Mouse (Mus musculus) forebrain, embryonic 10.5 days (tissue): Measurements from ENCODE around the gene Atad1. TPM values are rescaled to one million over a fixed set of nuclear protein-coding genes. Genes with fewer than 3 reads are reported as not detected.

ENCODE experiments used
- DNase-seq: peaks from one replicate; pipeline ENCODE4 v3.0.0-alpha.2; 2017; ENCODE audit warnings: low spot score; ENCODE audit errors: extremely low spot score
- H3K27ac ChIP-seq: fragments of 300-500 bp; sonication (generic); 2 replicates; pipeline ENCODE4 v1.5.1; 2016; ENCODE audit warnings: mild to moderate bottlenecking
- H3K27me3 ChIP-seq: fragments of 300-500 bp; sonication (generic); 2 replicates; pipeline ENCODE4 v1.6.1; 2016; ENCODE audit warnings: mild to moderate bottlenecking; ENCODE audit not compliant: poor library complexity, severe bottlenecking
- H3K36me3 ChIP-seq: fragments of 300-500 bp; sonication (generic); replicated peaks from 2 replicates; pipeline ENCODE4 v1.6.1; 2016; ENCODE audit warnings: mild to moderate bottlenecking, moderate library complexity
- H3K4me1 ChIP-seq: fragments of 300-500 bp; sonication (generic); 2 replicates; pipeline ENCODE4 v1.6.1; 2016
- H3K4me3 ChIP-seq: fragments of 300-500 bp; sonication (generic); 2 replicates; pipeline ENCODE4 v1.5.1; 2016; ENCODE audit warnings: mild to moderate bottlenecking, moderate library complexity
- H3K9me3 ChIP-seq: fragments of 300-500 bp; sonication (generic); 2 replicates; pipeline ENCODE4 v1.6.1; 2016; ENCODE audit warnings: mild to moderate bottlenecking, moderate library complexity
- WGBS: fragments of 180-500 bp; shearing (Covaris S2); methylation state at CpG from one replicate; pipeline ENCODE4 v1.1.7; 2016; 5-methylcytosine and 5-hydroxymethylcytosine counted together
- polyA plus RNA-seq: library from polyadenylated mRNA; unstranded; fragments of >200 nt; fragmentation: Nextera tagmentation; extraction: Ambion mirVana; gene quantifications from 2 replicates; pipeline ENCODE4 v1.2.1, GENCODE M21; 2016

The Atad1 gene
- polyA plus RNA-seq, 1 experiment from 2014 or later = 81.1 TPM

GRCm38 (mm10) chr19:32648019-32648571, 91.5 kb downstream of the Atad1 start:
- 24% methylated on average over 10 of the region's 10 CpGs for WGBS
- peaks cover 4% of the 10 kb centered on the region for H3K9me3 ChIP-seq
- no peaks in the 10 kb centered on the region for H3K36me3 ChIP-seq
- peaks cover 11% of the 10 kb centered on the region for H3K4me1 ChIP-seq
- DNase-seq = peak; percentile 29
- H3K4me3 ChIP-seq = no peak overlapping the region; the same call in 1 of the 2 replicates
- H3K27ac ChIP-seq = 0 out of 2 replicates have a peak overlapping the region, but pooled peaks have one; percentile 21
- no peaks in the 10 kb centered on the region for H3K27me3 ChIP-seq

- H3K27ac ChIP-seq = no peak overlapping the region
- H3K4me3 ChIP-seq = no peak overlapping the region
- H3K9me3 ChIP-seq = peaks cover 4% of the 10 kb centered on the region
- DNase-seq = no peak
- H3K27me3 ChIP-seq = no peaks in the 10 kb centered on the region
- WGBS = 93% methylated on average over 3 of the region's 3 CpGs
- peaks cover 16% of the 10 kb centered on the region for H3K4me1 ChIP-seq
- H3K36me3 ChIP-seq = no peaks in the 10 kb centered on the region
These were observed 93.2 kb downstream of the Atad1 start for GRCm38 (mm10) chr19:32646382-32646781.

GRCm38 (mm10) chr19:32645939-32646338, 93.6 kb downstream of the Atad1 start:
- H3K27ac ChIP-seq = no peak overlapping the region
- H3K36me3 ChIP-seq = no peaks in the 10 kb centered on the region
- H3K4me3 ChIP-seq = no peak overlapping the region
- peaks cover 19% of the 10 kb centered on the region for H3K4me1 ChIP-seq
- no peak for DNase-seq
- peaks cover 4% of the 10 kb centered on the region for H3K9me3 ChIP-seq
- 94% methylated on average over 7 of the region's 7 CpGs for WGBS
- H3K27me3 ChIP-seq = no peaks in the 10 kb centered on the region

GRCm38 (mm10) chr19:32643642-32644041, 95.9 kb downstream of the Atad1 start:
- H3K4me3 ChIP-seq = no peak overlapping the region
- H3K36me3 ChIP-seq = no peaks in the 10 kb centered on the region
- H3K27me3 ChIP-seq = no peaks in the 10 kb centered on the region
- peaks cover 20% of the 10 kb centered on the region for H3K4me1 ChIP-seq
- peaks cover 4% of the 10 kb centered on the region for H3K9me3 ChIP-seq
- no peak for DNase-seq
- WGBS = 91% methylated on average over 3 of the region's 3 CpGs
- H3K27ac ChIP-seq = no peak overlapping the region

- Histone ChIP-seq H3K4me3 (no peak overlapping the region), H3K36me3 (no peaks in the 10 kb centered on the region), H3K27ac (no peak overlapping the region), H3K4me1 (peaks cover 23% of the 10 kb centered on the region), H3K9me3 (peaks cover 4% of the 10 kb centered on the region), H3K27me3 (no peaks in the 10 kb centered on the region)
- 56% methylated on average over 8 of the region's 8 CpGs for WGBS
- no peak for DNase-seq
These were observed 97.6 kb downstream of the Atad1 start for GRCm38 (mm10) chr19:32641995-32642394.

GRCm38 (mm10) chr19:32641535-32641934, 98.1 kb downstream of the Atad1 start:
- 91% methylated on average over 7 of the region's 7 CpGs for WGBS

GRCm38 (mm10) chr19:32638276-32638903, 101.2 kb downstream of the Atad1 start:
- Histone ChIP-seq H3K9me3 (peaks cover under 1% of the 10 kb centered on the region; the same call in 1 of the 2 replicates), H3K4me1 (peaks cover 31% of the 10 kb centered on the region), H3K36me3 (no peaks in the 10 kb centered on the region), H3K27me3 (no peaks in the 10 kb centered on the region), H3K4me3 (no peak overlapping the region), H3K27ac (no peak overlapping the region)
- no peak for DNase-seq
- 57% methylated on average over 13 of the region's 13 CpGs for WGBS

More at GRCm38 (mm10) chr19:32641535-32641934, 98.1 kb downstream of the Atad1 start:
- peaks cover 24% of the 10 kb centered on the region for H3K4me1 ChIP-seq
- H3K9me3 ChIP-seq = peaks cover 4% of the 10 kb centered on the region
- no peak for DNase-seq
- H3K27me3 ChIP-seq = no peaks in the 10 kb centered on the region
- H3K4me3 ChIP-seq = no peak overlapping the region
- no peak overlapping the region for H3K27ac ChIP-seq
- no peaks in the 10 kb centered on the region for H3K36me3 ChIP-seq

- 76% methylated on average over 16 of the region's 16 CpGs for WGBS
- peaks cover 31% of the 10 kb centered on the region for H3K4me1 ChIP-seq
- H3K27ac ChIP-seq = no peak overlapping the region
- DNase-seq = no peak
- H3K36me3 ChIP-seq = no peaks in the 10 kb centered on the region
- no peak overlapping the region for H3K4me3 ChIP-seq
- no peaks in the 10 kb centered on the region for H3K9me3 ChIP-seq
- no peaks in the 10 kb centered on the region for H3K27me3 ChIP-seq
These were observed 102.0 kb downstream of the Atad1 start for GRCm38 (mm10) chr19:32637357-32638275.

GRCm38 (mm10) chr19:32634916-32635315, 104.7 kb downstream of the Atad1 start:
- Histone ChIP-seq H3K27ac (peak overlapping the region; percentile 37; the same call in 1 of the 2 replicates), H3K4me3 (no peak overlapping the region), H3K36me3 (no peaks in the 10 kb centered on the region), H3K9me3 (no peaks in the 10 kb centered on the region), H3K27me3 (no peaks in the 10 kb centered on the region), H3K4me1 (peaks cover 23% of the 10 kb centered on the region)
- 64% methylated on average over 8 of the region's 8 CpGs for WGBS
- no peak for DNase-seq

- Histone ChIP-seq H3K4me3 (no peak overlapping the region), H3K4me1 (peaks cover 6% of the 10 kb centered on the region; the same call in 1 of the 2 replicates), H3K9me3 (no peaks in the 10 kb centered on the region), H3K27me3 (no peaks in the 10 kb centered on the region), H3K27ac (no peak overlapping the region), H3K36me3 (no peaks in the 10 kb centered on the region)
- 86% methylated on average over 7 of the region's 7 CpGs for WGBS
- no peak for DNase-seq
These were observed 110.9 kb downstream of the Atad1 start for GRCm38 (mm10) chr19:32628572-32629132.

GRCm38 (mm10) chr19:32627631-32628030, 112.0 kb downstream of the Atad1 start:
- DNase-seq = no peak
- Histone ChIP-seq H3K9me3 (no peaks in the 10 kb centered on the region), H3K4me3 (no peak overlapping the region), H3K27me3 (no peaks in the 10 kb centered on the region), H3K4me1 (peaks cover 6% of the 10 kb centered on the region; the same call in 1 of the 2 replicates), H3K27ac (no peak overlapping the region), H3K36me3 (no peaks in the 10 kb centered on the region)
- 91% methylated on average over 4 of the region's 4 CpGs for WGBS

GRCm38 (mm10) chr19:32626768-32627331, 112.7 kb downstream of the Atad1 start:
- peaks cover 6% of the 10 kb centered on the region; the same call in 1 of the 2 replicates for H3K4me1 ChIP-seq
- no peak overlapping the region for H3K4me3 ChIP-seq
- DNase-seq = no peak
- no peaks in the 10 kb centered on the region for H3K9me3 ChIP-seq
- H3K27me3 ChIP-seq = no peaks in the 10 kb centered on the region
- H3K36me3 ChIP-seq = no peaks in the 10 kb centered on the region
- no peak overlapping the region for H3K27ac ChIP-seq
- 75% methylated on average over 13 of the region's 13 CpGs for WGBS
